Mouse (Mus musculus) hindbrain, embryonic 14.5 days (tissue): ENCODE measurements around the gene Slc6a13. TPM values are rescaled to one million over a fixed set of nuclear protein-coding genes. Genes with fewer than 3 reads are reported as not detected.
A peak's percentile ranks its signal among the peaks of the same experiment; 100 is the strongest.

ENCODE experiments used
- ATAC-seq: fragments of 200-750 bp; cut with Nextera tagmentation; 2 replicates; pipeline ENCODE4 v1.8.0; 2017; ENCODE audit warnings: moderate number of reproducible peaks, mild to moderate bottlenecking, moderate TSS enrichment, moderate library complexity; ENCODE audit not compliant: low FRiP score
- DNase-seq: peaks from one replicate; pipeline ENCODE4 v3.0.0-alpha.2; 2015; ENCODE audit warnings: low spot score
- H3K27ac ChIP-seq: fragments of 300-500 bp; sonication (generic); 2 replicates; pipeline ENCODE4 v1.5.1; 2014; ENCODE audit warnings: mild to moderate bottlenecking, moderate library complexity
- H3K27me3 ChIP-seq: fragments of 300-500 bp; sonication (generic); 2 replicates; pipeline ENCODE4 v1.6.1; 2014; ENCODE audit warnings: mild to moderate bottlenecking, low read length, mixed read lengths; ENCODE audit not compliant: control insufficient read depth, insufficient read depth
- H3K36me3 ChIP-seq: fragments of 300-500 bp; sonication (generic); replicated peaks from 2 replicates; pipeline ENCODE4 v1.6.1; 2014; ENCODE audit not compliant: control insufficient read depth, insufficient read depth
- H3K4me1 ChIP-seq: fragments of 300-500 bp; sonication (generic); replicated peaks from 2 replicates; pipeline ENCODE4 v1.6.1; 2014; ENCODE audit warnings: antibody characterized with exemption, low read length, mixed read lengths; ENCODE audit not compliant: control insufficient read depth, insufficient read depth
- H3K4me2 ChIP-seq: fragments of 300-500 bp; sonication (generic); replicated peaks from 2 replicates; pipeline ENCODE4 v1.6.1; 2014; ENCODE audit warnings: mild to moderate bottlenecking, moderate library complexity
- H3K4me3 ChIP-seq: fragments of 300-500 bp; sonication (generic); replicated peaks from 2 replicates; pipeline ENCODE4 v1.5.1; 2014; ENCODE audit warnings: mild to moderate bottlenecking, low read length
- H3K9ac ChIP-seq: fragments of 300-500 bp; sonication (generic); 2 replicates; pipeline ENCODE4 v1.6.1; 2014
- H3K9me3 ChIP-seq: fragments of 300-500 bp; sonication (generic); 2 replicates; pipeline ENCODE4 v1.6.1; 2016; ENCODE audit warnings: low read length; ENCODE audit not compliant: control insufficient read depth
- WGBS: fragments of 180-500 bp; shearing (Covaris S2); extraction: QIAGEN DNeasy Blood & Tissue Kit; methylation state at CpG from one replicate; pipeline ENCODE4 v1.1.7; 2014; 5-methylcytosine and 5-hydroxymethylcytosine counted together
- polyA plus RNA-seq: library from polyadenylated mRNA; unstranded; fragments of >200 nt; fragmentation: Nextera tagmentation; extraction: Ambion mirVana; gene quantifications from 2 replicates; pipeline ENCODE4 v1.2.1, GENCODE M21; 2014

Gene Slc6a13
- polyA plus RNA-seq, 1 experiment from 2014 or later = 49.6 TPM

- H3K9ac ChIP-seq = no peak overlapping the region
- 90% methylated on average over 9 of the region's 9 CpGs for WGBS
- no peaks in the 10 kb centered on the region for H3K27me3 ChIP-seq
- no peak overlapping the region for H3K4me3 ChIP-seq
- H3K4me1 ChIP-seq = no peaks in the 10 kb centered on the region
- H3K9me3 ChIP-seq = no peaks in the 10 kb centered on the region
- H3K27ac ChIP-seq = no peak overlapping the region
- DNase-seq (no peak), ATAC-seq (no peak)
- no peak overlapping the region for H3K4me2 ChIP-seq
- H3K36me3 ChIP-seq = no peaks in the 10 kb centered on the region
Observed at GRCm38 (mm10) chr6:121337229-121337628, 37.2 kb downstream of the Slc6a13 start.

- no peak overlapping the region for H3K4me3 ChIP-seq
- peak; percentile 85 for DNase-seq
- H3K36me3 ChIP-seq = no peaks in the 10 kb centered on the region
- no peak overlapping the region for H3K27ac ChIP-seq
- no peaks in the 10 kb centered on the region for H3K9me3 ChIP-seq
- 0 out of 2 replicates have a peak, but pooled peaks cover under 1% of the 10 kb centered on the region for H3K4me1 ChIP-seq
- no peak overlapping the region for H3K4me2 ChIP-seq
- WGBS = 22% methylated on average over 3 of the region's 3 CpGs
- no peak overlapping the region for H3K9ac ChIP-seq
- H3K27me3 ChIP-seq = no peaks in the 10 kb centered on the region
- ATAC-seq = peak; percentile 80
Observed at GRCm38 (mm10) chr6:121337770-121338518, 37.9 kb downstream of the Slc6a13 start.

- H3K4me3 ChIP-seq = no peak overlapping the region
- no peaks in the 10 kb centered on the region for H3K27me3 ChIP-seq
- no peak overlapping the region for H3K4me2 ChIP-seq
- ATAC-seq = no peak
- H3K36me3 ChIP-seq = no peaks in the 10 kb centered on the region
- WGBS = 55% methylated on average over 4 of the region's 4 CpGs
- H3K9ac ChIP-seq = no peak overlapping the region
- no peak overlapping the region for H3K27ac ChIP-seq
- DNase-seq = no peak
- H3K4me1 ChIP-seq = 0 out of 2 replicates have a peak, but pooled peaks cover 5% of the 10 kb centered on the region
- H3K9me3 ChIP-seq = no peaks in the 10 kb centered on the region
Observed at GRCm38 (mm10) chr6:121338519-121338896, 38.5 kb downstream of the Slc6a13 start.

- no peaks in the 10 kb centered on the region for H3K36me3 ChIP-seq
- H3K4me3 ChIP-seq = no peak overlapping the region
- ATAC-seq (no peak), DNase-seq (no peak)
- H3K27ac ChIP-seq = no peak overlapping the region
- H3K4me1 ChIP-seq = 0 out of 2 replicates have a peak, but pooled peaks cover 5% of the 10 kb centered on the region
- no peaks in the 10 kb centered on the region for H3K27me3 ChIP-seq
- H3K9me3 ChIP-seq = no peaks in the 10 kb centered on the region
- H3K9ac ChIP-seq = no peak overlapping the region
- 79% methylated on average over 6 of the region's 6 CpGs for WGBS
- no peak overlapping the region for H3K4me2 ChIP-seq
Observed at GRCm38 (mm10) chr6:121341650-121342049, 41.6 kb downstream of the Slc6a13 start.

GRCm38 (mm10) chr6:121343026-121343770 lies 43.2 kb downstream of the Slc6a13 start, which contains the start of gene Slc6a12:
Slc6a12 (plus strand) TSS chr6:121343076.
- Histone ChIP-seq H3K27me3 (no peaks in the 10 kb centered on the region), H3K27ac (no peak within 1 kb of the TSS), H3K36me3 (no peaks in the 10 kb centered on the region), H3K9me3 (no peaks in the 10 kb centered on the region), H3K4me1 (0 out of 2 replicates have a peak, but pooled peaks cover 5% of the 10 kb centered on the region), H3K9ac (no peak within 1 kb of the TSS), H3K4me3 (no peak within 1 kb of the TSS), H3K4me2 (no peak within 1 kb of the TSS)
- DNase-seq = no peak
- WGBS = 76% methylated on average over 15 of the region's 15 CpGs
- no peak for ATAC-seq

- Histone ChIP-seq H3K36me3 (no peaks in the 10 kb centered on the region), H3K9me3 (no peaks in the 10 kb centered on the region), H3K27ac (no peak overlapping the region), H3K27me3 (no peaks in the 10 kb centered on the region), H3K4me3 (no peak overlapping the region), H3K4me1 (0 out of 2 replicates have a peak, but pooled peaks cover 5% of the 10 kb centered on the region), H3K9ac (no peak overlapping the region), H3K4me2 (no peak overlapping the region)
- DNase-seq = no peak
- 67% methylated on average over 6 of the region's 6 CpGs for WGBS
- no peak for ATAC-seq
Observed at GRCm38 (mm10) chr6:121343771-121344123, 43.7 kb downstream of the Slc6a13 start.

- Histone ChIP-seq H3K4me2 (no peak overlapping the region), H3K4me3 (no peak overlapping the region), H3K4me1 (0 out of 2 replicates have a peak, but pooled peaks cover 5% of the 10 kb centered on the region), H3K9me3 (no peaks in the 10 kb centered on the region), H3K27ac (no peak overlapping the region), H3K36me3 (no peaks in the 10 kb centered on the region), H3K27me3 (no peaks in the 10 kb centered on the region), H3K9ac (no peak overlapping the region)
- DNase-seq (no peak), ATAC-seq (no peak)
- WGBS = 59% methylated on average over 5 of the region's 5 CpGs
Observed at GRCm38 (mm10) chr6:121344329-121344728, 44.3 kb downstream of the Slc6a13 start.

- WGBS = 50% methylated on average over 8 of the region's 8 CpGs
- H3K27me3 ChIP-seq = no peaks in the 10 kb centered on the region
- no peak overlapping the region for H3K27ac ChIP-seq
- H3K9me3 ChIP-seq = no peaks in the 10 kb centered on the region
- no peak overlapping the region for H3K4me2 ChIP-seq
- ATAC-seq = no peak
- no peaks in the 10 kb centered on the region for H3K36me3 ChIP-seq
- H3K4me1 ChIP-seq = 0 out of 2 replicates have a peak, but pooled peaks cover 5% of the 10 kb centered on the region
- DNase-seq = no peak
- H3K4me3 ChIP-seq = no peak overlapping the region
- no peak overlapping the region for H3K9ac ChIP-seq
Observed at GRCm38 (mm10) chr6:121346428-121346827, 46.4 kb downstream of the Slc6a13 start.

GRCm38 (mm10) chr6:121352276-121352675 lies 52.2 kb downstream of the Slc6a13 start:
- no peak overlapping the region for H3K27ac ChIP-seq
- 23% methylated on average over 2 of the region's 2 CpGs for WGBS
- H3K27me3 ChIP-seq = no peaks in the 10 kb centered on the region
- no peak overlapping the region for H3K4me3 ChIP-seq
- ATAC-seq (no peak), DNase-seq (no peak)
- no peaks in the 10 kb centered on the region for H3K9me3 ChIP-seq
- H3K9ac ChIP-seq = no peak overlapping the region
- no peak overlapping the region for H3K4me2 ChIP-seq
- no peaks in the 10 kb centered on the region for H3K4me1 ChIP-seq
- no peaks in the 10 kb centered on the region for H3K36me3 ChIP-seq
